Mouse (Mus musculus): Measurements from ENCODE around the gene Mast4.
A peak's percentile ranks its signal among the peaks of the same experiment; 100 is the strongest.

Gene Mast4

DNA sequence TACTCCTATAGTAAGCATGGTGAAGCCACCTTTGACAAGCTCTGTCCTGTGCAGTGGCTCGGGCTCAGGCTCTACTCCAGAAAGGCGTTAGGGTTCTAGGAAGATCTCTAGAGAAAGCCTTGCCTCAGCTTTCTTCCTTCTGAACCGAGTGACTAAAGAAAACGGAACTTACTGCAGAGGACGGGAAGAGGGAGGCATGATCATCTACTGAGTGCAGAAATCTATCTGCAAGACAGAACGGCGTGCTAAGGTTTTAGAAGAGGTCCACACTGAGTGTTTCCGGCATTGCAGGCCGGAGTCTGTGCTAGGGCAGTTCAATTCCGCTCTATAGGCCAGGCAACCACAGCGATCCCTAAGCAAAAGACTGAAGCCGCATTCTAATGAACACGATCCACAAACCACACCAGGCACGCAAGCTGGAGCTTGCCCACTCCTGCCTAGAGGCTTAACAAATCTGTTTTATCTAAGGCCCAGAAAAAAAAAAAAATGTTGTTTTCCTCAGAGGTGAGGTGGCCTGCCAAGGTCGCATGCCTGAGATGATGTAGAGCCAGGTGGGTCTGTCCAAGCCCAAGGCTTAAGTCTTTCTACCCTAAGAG, 445.3 kb downstream of the Mast4 start:
- DNase-seq (ENCODE audit: low spot score) = no peak

DNA sequence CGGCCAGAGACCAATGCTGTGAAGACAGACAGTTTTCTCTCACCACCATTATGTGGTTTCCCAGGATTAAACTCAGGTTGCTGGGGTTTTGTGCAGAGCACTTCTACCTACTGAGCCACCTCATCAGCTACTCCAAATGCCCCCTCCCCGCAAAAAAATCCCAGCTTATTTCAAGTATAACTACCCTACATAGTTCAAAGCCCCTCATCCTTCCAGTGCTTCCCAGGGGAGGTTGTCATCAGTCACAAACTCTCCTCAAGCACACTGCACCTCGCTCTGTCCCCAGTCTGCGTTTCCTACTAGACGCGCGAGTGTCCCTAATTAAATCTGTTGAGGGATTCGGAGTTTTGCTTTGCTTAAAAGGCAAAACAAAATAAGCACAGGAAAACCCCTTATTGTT, 446.1 kb downstream of the Mast4 start:
- DNase-seq (ENCODE audit: low spot score) = no peak

DNA sequence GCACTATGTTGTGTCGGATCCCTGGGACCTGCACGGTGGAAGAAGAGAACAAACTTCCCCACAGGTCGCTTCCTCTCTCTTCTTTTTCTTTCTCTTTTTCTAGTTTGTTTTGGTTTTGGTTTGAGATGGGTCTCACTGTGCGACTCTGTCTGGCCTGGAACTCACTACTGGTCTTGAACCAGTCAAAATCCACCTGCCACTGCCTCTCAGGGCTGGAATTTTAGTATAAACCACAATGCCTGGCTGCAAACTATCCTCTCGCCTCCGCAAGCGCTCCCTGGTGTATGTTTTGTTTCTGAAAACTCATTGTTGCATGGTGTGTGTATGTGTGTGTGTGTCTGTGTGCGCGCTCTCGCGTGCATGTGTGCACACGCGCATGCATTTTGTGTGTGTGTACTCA, 446.8 kb downstream of the Mast4 start:
- no peak for DNase-seq (ENCODE audit: low spot score)

DNA sequence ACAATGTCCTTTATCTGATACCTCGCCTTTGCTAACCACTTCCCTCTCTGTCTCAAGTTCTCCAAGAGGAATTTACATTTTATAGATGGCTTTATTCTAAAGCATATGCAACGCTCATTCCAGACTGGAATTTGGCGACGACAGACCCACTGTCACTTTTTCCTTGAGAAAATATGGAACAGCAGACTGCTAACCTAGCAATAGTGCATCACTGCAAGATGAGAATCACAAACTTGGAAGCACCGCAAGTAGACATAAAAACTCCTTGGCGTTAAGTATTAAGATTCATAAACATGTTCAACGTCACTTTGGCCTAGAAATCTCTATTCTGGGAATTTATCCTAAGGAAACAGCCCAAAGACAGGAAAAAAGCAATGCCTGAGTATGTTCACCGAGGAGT, 447.5 kb downstream of the Mast4 start:
- DNase-seq (ENCODE audit: low spot score) = no peak

DNA sequence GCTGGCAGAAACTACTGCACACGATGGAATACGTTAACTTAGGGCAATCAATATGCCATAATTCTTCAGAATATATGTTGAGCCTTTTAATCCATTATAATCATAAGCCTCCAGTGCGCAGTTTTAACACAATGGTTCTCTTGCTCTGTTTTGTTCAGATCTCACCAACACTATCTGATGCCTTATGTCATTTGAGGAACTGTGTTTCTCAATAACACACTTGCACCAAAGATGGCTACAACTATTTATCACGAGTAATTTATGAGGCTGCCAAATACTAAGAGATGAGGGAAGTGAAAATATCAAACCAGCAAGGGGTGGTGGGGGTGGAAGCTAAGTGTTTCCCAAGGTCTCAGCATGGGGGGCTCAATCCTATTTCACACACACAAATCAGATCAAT, 448.1 kb downstream of the Mast4 start:
- no peak for DNase-seq (ENCODE audit: low spot score)

DNA sequence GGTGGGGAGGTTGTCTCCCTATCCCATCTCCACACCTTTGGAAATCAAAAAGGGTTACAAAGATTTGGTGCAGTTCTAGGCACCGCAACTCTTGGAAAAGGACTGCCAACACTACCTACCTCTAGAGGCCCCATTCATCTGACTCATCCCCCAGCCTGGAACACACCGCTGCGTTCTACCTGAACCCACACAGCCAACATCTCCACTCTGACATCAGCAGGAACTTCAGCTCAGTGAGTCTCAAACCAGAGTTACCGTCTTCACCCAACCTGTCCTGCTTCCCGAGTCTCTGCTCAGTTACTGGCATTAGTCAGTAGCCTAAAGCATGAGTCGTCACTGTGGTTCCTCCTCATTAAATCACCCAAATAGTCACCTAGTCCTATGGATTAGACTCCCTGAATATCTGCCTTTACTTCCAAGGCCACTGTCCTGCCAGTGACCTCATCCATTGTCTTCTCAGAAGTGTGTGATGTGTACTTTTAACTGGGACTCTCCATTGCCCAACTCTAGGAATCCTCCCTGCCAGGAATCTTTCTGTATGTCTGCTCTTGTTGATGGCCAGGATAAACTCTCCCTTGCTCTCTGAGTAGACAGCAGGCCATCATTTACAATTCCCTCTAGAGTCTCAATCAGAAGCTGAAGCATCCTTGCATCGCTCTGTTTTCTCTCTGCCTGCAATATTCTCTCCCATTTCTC, 453.8 kb downstream of the Mast4 start:
- no peak for DNase-seq (ENCODE audit: low spot score)

DNA sequence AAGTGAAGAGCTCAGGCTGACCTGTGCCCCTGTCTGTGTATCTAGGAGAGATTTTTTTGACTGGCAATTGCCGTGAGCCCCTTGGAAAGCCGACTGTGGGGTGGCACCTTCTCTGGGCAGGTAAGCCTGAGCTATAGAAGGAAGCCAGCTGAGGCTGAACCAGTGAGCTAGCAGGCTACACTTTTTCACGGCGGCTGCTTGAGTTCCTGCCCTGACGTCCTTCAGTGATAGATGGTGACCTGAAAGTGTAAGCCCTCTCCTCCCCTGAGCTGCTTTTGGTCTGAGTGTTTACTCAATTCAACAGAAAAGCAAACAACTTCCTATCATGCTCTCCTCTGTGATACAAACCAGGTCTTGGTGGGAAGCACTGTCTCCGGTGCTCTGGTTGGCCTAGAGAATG, 455.7 kb downstream of the Mast4 start:
- no peak for DNase-seq (ENCODE audit: low spot score)

DNA sequence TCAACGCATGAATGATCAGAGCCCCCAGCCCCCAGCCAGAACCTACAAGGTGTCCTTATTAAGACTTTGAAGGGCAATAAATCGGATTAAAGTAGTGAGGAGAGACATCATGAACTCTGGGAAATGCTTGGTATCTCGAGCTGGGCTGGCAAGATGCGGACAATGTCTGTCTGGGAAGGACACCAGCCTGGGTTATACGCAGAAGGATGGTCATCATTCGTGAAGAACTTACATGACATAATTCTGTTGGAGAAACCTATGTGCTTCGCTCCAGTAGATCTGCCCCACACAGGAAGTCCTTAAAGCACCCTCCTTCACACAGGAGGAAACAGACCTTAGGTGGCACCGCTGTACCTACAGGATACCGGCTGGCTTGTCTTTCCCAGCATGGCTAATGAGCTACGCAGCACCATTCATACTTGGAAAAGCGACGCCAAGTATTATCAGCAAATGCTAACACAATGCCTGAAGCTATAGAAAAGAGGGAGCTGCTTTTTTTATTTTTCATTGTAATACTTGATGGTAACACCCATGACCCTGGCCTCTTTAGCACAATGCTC, 456.5 kb downstream of the Mast4 start:
- no peak for DNase-seq (ENCODE audit: low spot score)

DNA sequence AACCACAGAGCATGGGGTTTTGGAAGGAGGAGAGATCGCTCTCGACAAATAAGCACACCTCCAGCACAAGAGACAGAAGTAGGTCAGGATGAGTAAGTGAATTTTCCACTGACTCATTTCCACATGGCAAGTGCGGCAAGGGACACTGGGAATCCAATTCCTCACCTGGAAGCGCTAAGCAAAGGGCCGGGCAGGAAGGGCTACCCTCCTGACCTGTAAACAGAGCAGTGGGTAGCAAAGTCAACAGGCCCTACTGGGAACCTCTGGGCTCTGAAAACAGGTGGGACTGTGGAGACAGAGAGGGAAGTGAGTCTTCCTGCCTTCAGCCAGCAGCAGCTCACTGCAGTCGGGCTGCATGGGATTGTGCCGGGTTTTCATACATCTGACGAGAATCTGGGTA, 457.1 kb downstream of the Mast4 start:
- no peak for DNase-seq (ENCODE audit: low spot score)

DNA sequence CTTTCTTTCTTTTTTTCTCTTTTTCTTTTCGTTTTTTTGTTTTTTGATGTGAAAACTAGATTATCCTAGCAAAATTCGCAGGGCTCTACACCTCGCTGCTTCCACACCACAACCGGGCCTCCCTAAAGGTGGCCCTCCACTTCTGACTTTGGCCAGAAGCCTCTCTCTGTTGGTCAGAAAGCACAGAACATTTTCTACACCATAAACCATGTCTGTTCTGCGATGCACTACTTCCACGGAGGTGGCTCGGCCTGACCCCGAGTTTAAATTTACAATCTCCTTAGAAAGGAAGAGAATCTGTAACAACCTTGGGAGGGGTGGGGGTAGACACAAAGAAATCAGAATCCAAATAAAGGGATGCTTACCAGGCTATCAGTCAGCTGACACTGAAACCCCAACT, 458.8 kb downstream of the Mast4 start:
- no peak for DNase-seq (ENCODE audit: low spot score)

DNA sequence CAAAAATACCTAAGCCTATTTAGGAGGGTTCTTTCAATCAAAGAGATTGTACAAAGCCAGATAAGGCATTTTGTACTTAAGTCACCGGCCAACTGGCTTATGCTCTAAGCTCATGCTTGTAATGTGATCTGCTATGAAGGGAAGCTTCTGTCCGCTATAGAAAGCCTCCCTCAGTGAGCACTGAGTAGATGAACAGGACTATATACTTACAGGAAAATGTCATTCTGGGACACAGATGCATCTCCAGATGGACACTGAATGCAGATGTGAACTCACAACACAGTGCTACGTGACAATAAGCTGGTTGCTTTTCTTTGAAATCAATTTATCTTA, 459.2 kb downstream of the Mast4 start:
- DNase-seq (ENCODE audit: low spot score) = no peak

DNA sequence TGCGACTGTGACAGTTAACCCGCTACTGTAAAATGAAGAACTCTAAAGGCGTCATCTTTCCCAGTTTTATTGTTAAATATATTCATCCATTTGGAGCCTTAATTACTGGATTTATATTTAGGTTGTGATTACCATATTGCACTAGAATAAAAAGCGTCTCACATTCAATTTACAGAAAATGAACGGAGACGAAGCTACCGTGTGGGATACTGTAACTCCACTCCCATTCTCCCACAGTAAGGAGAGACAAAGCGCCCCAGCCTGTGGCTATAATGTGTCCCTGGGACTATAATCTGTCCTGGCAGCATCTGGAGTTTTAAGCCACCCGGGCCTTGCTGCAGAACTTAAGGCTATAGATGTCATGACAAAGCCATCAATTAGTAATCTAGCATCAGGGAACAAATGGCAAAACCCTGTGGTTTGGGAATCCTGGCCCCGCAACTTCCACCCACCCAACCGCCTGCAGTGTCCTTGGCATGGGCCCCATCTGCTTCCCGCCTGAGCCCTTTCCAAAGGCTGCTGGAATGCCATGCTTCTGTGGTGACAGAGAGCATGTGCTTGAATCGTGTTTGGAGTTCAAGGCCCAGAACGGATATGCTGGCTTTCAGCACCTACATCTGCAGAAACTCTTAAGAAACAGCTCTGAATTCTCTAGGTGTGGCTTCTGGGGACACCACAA, 459.7 kb downstream of the Mast4 start:
- DNase-seq (ENCODE audit: low spot score) = peak; percentile 27

DNA sequence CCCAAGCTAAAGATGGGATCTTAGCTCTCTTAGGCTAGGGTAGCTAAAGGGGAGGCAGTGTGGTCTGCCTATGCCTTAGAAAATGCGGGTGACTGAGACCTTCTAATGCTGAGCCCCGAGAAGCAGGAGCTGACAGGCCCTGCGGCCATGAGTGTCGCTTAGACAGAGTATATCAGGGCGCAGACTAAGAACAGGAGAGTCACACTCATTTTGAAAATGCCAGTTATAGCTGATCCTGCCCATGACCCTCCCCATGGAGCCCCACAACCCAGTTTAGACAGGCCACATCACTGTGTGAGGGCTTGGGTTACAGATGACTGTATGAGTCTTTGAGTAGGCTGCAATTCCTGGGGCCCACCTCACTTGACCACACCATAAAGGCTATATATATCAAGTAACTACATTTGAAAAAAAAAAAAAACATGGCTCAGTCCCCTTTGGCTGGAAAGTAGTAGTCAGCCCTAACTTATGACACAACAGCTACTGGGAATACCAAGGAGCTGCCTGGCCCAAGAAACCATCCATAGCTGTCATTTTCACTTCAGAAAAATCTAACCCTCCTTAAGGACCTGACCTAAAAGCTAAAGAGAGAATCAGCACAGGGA, 460.8 kb downstream of the Mast4 start:
- DNase-seq (ENCODE audit: low spot score) = no peak

DNA sequence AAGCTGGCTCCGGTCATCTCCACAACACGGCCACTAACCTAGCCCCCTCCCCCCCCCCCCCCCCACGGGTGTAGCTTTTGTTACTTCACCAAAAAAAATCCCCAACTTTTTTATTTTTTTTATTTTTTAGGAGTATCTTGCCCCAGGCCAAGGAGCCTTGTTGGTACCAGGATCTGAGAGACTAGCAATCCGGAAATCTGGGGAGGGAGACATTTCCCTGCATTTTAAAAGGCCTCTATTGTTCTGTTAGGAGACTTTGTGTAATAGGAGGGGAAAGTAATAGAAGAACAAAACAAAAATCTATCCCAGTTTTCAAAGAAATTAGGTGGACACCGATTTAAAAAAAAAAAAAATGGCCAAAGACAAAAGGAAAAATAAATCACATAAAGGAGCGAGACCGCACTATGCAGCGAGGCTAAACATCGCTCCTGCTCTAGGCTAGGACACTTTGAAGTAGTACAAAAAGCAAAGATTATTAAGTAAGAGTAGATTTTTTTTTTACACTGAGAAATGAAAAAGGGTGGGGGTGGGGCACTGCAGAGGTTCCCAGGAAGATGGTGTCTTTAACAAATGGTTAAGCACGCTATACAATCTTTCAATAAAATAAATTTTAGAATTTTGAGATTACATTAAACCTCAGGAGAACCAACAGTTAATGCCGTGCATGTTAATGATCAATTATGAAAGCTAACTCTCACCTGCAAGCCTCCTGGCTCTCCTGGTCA, 462.8 kb downstream of the Mast4 start:
- DNase-seq (ENCODE audit: low spot score) = no peak

DNA sequence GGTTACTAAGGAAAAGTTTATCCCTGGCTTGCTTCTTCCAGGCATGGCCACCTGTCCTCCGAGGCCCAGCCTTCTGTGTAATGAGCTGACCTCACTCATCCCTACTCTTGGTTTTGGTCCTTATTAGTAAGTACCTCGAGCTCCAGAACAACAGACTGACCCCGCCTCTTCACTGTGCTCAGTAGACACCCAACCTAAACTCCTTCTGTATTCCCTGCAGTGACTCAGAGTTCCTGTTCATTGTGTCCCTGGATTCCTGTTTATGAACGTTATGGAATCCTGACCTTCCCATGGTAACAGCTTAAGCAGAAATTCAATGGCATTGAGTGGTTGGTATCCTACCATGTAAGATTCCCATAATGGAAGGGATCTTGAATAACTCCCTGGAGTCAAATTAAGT, 464.8 kb downstream of the Mast4 start:
- DNase-seq (ENCODE audit: low spot score) = no peak

DNA sequence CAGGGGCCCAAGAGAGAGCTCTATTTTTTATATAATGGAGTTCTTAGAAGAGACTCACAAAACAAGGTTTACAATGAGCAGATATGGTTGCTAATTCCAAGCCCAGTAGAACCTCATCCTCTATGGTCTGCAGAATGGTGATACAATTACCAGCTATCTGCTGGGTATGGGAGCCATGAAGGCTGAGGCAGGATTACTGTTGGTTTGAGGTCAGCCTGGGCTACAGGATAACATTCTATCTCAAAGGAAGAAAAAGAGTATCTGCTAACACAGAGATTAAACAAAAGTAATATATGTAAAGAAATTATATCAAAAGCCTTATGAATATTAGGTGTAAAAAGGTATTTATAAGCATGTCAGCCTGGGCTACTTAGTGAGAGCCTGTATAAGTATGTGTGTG, 467.5 kb downstream of the Mast4 start:
- no peak for DNase-seq (ENCODE audit: low spot score)

DNA sequence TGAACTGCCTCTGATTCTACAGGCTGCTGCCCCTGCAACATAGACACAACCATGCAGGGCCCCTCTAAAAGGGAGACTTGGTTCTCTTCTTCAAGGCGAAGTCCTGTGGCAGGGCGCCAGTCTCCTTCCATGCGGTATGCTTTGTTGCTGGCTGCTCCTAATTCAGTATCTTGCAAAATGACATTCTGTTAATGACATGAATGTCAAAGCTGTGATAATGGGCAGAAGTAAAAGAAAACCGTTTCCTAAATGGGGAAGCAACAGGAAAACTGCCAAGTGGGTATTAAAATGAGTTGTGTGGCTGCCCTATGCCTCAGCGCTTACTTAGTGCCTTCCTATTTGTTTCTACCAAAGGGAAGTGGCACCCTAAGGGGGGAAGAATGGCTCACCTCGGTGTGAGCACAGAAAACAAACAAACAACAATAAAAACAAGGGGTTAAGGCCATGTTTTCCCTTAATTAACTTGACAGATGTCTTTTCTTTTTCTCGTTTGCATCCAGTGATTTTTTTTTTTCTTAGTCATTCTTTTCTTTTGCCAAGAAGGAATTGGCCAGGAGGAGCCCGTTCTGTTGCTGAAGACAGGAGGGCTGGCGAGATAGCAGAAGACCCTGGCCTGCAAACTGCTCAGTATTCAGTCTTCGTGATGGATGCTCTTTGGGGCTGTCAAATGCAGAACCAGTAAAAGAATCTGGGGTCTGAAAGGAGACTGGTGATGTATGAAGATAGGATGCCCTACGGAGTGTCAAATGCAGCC, 468.1 kb downstream of the Mast4 start:
- DNase-seq (ENCODE audit: low spot score) = peak; percentile 61

DNA sequence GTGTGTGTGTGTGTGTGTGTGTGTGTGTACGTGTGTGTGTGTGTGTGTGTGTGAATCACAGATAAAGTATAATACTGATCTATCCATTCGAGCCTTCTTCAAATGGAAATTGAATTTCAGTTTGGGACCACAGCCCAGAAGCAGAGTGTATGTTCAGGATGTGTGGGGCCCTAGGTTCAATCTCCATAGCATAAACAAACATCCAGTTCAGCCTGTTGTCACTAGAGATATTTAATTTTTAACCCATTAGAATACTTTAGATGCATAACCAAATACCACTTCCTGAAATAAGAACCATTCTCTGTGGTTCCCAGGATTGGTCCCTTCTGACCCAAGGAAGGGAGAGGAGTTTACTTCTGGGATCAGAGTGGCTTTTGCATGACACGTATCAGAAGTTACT, 468.8 kb downstream of the Mast4 start:
- no peak for DNase-seq (ENCODE audit: low spot score)

DNA sequence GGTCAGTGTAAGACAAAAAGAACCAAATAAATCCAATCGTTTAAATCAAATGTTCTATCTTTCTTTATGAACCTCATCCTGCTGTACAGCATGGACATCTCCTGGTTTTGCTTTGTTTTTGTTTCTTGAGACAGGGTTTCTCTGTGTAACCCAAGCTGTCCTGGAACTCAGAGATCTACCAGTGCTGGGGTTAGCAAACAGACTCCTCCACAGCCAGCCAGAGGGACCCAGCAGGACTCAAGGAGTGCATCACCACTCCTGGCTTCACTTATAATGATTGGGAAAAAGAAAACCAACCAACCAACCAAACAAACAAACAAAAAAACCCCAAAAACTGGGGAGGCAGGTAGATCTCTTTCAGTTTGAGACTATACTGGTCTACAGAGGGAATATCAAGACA, 469.5 kb downstream of the Mast4 start:
- DNase-seq (ENCODE audit: low spot score) = no peak

DNA sequence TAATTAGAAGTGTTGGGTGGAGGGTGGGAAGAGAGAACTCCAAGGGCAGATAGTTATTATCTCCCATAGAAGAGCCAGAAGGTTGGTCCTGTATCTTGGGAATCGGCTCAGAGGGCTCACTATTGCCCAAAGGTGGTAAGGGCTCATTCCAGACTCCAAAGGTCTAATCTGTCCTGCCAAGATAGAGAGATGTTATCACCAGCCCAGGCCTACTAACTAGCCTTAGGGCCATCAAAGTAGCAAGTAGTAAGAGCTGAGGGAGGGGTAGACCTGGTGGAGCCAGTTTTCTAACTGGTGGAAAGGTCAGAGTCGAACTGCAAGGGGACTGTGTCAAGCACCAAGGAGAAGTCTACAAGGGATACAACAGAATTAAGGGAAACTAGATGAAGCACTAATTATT, 470.2 kb downstream of the Mast4 start:
- DNase-seq (ENCODE audit: low spot score) = no peak

DNA sequence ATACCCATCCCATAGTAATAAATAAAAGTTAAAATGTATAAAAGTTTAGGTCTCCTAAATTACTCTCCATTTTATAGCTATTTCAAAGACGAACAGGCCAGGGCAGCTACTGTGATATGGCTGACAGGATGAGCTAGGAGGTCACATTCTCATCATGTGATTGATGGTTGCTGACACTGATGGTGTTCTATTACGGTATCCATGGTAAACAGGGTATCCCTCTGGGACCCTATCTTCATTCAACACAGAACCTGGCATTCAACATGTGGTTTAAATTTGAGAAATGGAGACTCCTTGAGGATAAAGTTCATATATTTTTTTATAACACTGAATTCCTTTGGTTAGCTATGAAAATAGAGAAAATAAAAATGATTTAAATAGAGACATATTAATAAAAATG, 471.3 kb downstream of the Mast4 start:
- no peak for DNase-seq (ENCODE audit: low spot score)

DNA sequence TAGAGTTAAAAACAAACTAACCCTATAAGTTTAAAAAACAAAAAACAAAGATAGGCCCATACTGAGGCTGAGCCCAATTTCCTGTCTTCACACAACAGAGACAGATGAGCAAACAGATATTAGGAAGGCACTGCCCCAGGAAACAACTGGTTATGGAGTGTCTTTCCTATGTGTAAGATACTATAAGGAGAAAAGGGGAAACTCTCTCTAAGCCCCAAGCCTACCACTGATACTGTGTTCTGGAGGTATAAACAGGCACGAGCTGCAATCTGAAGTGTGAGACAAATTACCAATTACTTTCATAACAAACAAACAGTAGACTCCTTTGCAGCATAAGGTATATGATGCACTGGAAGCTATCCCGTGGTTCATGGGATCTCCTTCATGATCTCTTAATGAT, 471.9 kb downstream of the Mast4 start:
- DNase-seq (ENCODE audit: low spot score) = no peak

Measured in ovary, postnatal 36 days (tissue).